Mouse (Mus musculus) megakaryocyte, embryonic 14.5 days (primary cell): ENCODE results near the gene St6galnac3.

Experiments used
- FLI1 ChIP-seq: IDR thresholded peaks from 2 replicates; pipeline ENCODE4 v1.6.1; 2012; ENCODE audit warnings: low read length, inconsistent platforms, mixed read lengths
- GATA1 ChIP-seq: IDR thresholded peaks from 3 replicates; pipeline ENCODE4 v1.6.1; 2012; ENCODE audit warnings: mixed read lengths, low read length, inconsistent platforms, borderline replicate concordance

- TF ChIP-seq GATA1 = no peak
- TF ChIP-seq FLI1 = no peak
Measured at GRCm38 (mm10) chr3:153741800-153742199, 16.8 kb upstream of the St6galnac3 start.
